Mouse (Mus musculus): ENCODE results near the gene Gm12216.
"Not testable (repeated sequence)": the region's sequence is repeated elsewhere in the genome, so short reads cannot be mapped to it uniquely, and the experiment has no call there.

The Gm12216 gene

GRCm38 (mm10) chr11:53858761-53859580 is at the start of gene Gm12216:
TSS of gene Gm12216 (minus strand) at chr11:53859256.
- DNase-seq: peak; percentile 16

- no peak for DNase-seq
Measured at GRCm38 (mm10) chr11:53908686-53909085, 49.6 kb upstream of the Gm12216 start.

GRCm38 (mm10) chr11:53904534-53904925 is 45.5 kb upstream of the Gm12216 start:
- no peak for DNase-seq

GRCm38 (mm10) chr11:53903781-53904533 is 44.9 kb upstream of the Gm12216 start:
- DNase-seq: no peak

GRCm38 (mm10) chr11:53902741-53903140 is 43.7 kb upstream of the Gm12216 start:
- no peak for DNase-seq

GRCm38 (mm10) chr11:53900991-53901390 is 41.9 kb upstream of the Gm12216 start:
- no peak for DNase-seq

GRCm38 (mm10) chr11:53899981-53900380 is 40.9 kb upstream of the Gm12216 start:
- DNase-seq: no peak

GRCm38 (mm10) chr11:53899004-53899403 is 39.9 kb upstream of the Gm12216 start:
- no peak for DNase-seq

- DNase-seq: no peak
Measured at GRCm38 (mm10) chr11:53896935-53897334, 37.9 kb upstream of the Gm12216 start.

GRCm38 (mm10) chr11:53893451-53893850 is 34.4 kb upstream of the Gm12216 start:
- DNase-seq: no peak

- no peak for DNase-seq
Measured at GRCm38 (mm10) chr11:53892716-53893416, 33.8 kb upstream of the Gm12216 start.

- peak; percentile 99 for DNase-seq
Measured at GRCm38 (mm10) chr11:53891505-53892451, 32.7 kb upstream of the Gm12216 start, which contains the start of gene Slc22a5. TSS of gene Slc22a5 (minus strand) at chr11:53891660.

- no peak for DNase-seq
Measured at GRCm38 (mm10) chr11:53890906-53891504, 31.9 kb upstream of the Gm12216 start.

GRCm38 (mm10) chr11:53890225-53890624 is 31.2 kb upstream of the Gm12216 start:
- DNase-seq: no peak

- DNase-seq: no peak
Measured at GRCm38 (mm10) chr11:53889091-53889645, 30.1 kb upstream of the Gm12216 start.

- DNase-seq: no peak
Measured at GRCm38 (mm10) chr11:53888242-53888641, 29.2 kb upstream of the Gm12216 start.

GRCm38 (mm10) chr11:53883287-53883686 is 24.2 kb upstream of the Gm12216 start:
- DNase-seq: no peak

GRCm38 (mm10) chr11:53878096-53878495 is 19.0 kb upstream of the Gm12216 start:
- DNase-seq: not testable (repeated sequence)

GRCm38 (mm10) chr11:53876488-53876887 is 17.4 kb upstream of the Gm12216 start:
- DNase-seq: no peak

- DNase-seq: no peak
Measured at GRCm38 (mm10) chr11:53874706-53875105, 15.7 kb upstream of the Gm12216 start.
